Mouse (Mus musculus): ENCODE measurements at regions not wholly inside any gene's neighbourhood (a gene's known extent, or its start where the extent isn't known, plus 50 kb on each side); places are given as distances from the start of the nearest gene placed in this dataset.

DNA sequence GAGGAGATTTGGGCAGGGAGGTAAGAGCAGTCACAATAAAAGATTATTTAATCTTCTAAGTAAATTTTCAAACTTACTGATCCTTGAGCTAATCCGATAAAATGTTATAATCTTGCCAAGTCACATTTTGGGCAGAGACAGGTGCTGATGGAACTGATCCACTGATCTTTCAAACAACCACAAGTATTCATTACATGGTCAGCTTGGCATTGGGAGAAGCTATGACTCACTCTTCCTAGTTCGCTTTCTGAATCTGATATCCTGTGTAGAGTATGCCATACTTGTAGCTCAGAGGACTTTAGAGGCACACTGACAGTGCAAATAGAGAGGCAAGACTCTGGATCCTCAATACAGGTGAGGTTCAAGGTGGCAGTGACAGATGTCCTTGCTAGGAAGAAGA is 142.4 kb upstream of the Col1a2 start:
- Histone ChIP-seq H3K9me3 (ENCODE audit: control insufficient read depth, low read length) (no peaks in the 10 kb centered on the region), H3K27me3 (replicated peaks; ENCODE audit: control insufficient read depth, insufficient read depth, low read length) (no peaks in the 10 kb centered on the region), H3K4me2 (ENCODE audit: low read depth, low read length) (no peak overlapping the region), H3K4me1 (ENCODE audit: control insufficient read depth, insufficient read depth, low read length) (no peaks in the 10 kb centered on the region), H3K27ac (replicated peaks; ENCODE audit: low read depth, low read length) (no peak overlapping the region), H3K36me3 (ENCODE audit: control insufficient read depth, insufficient read depth, low read length) (no peaks in the 10 kb centered on the region), H3K9ac (ENCODE audit: low read depth, low read length) (no peak overlapping the region), H3K4me3 (ENCODE audit: low read depth, low read length) (no peak overlapping the region)
- 83% methylated on average over 2 of the region's 2 CpGs for WGBS
- no peak for ATAC-seq (ENCODE audit: low read depth)
- no peak for DNase-seq (ENCODE audit: low spot score)

GRCm38 (mm10) chr6:4375465-4376037 is 129.1 kb upstream of the Col1a2 start:
- Histone ChIP-seq H3K9me3 (ENCODE audit: control insufficient read depth, low read length) (no peaks in the 10 kb centered on the region), H3K4me2 (ENCODE audit: low read depth, low read length) (no peak overlapping the region), H3K27ac (replicated peaks; ENCODE audit: low read depth, low read length) (no peak overlapping the region), H3K27me3 (replicated peaks; ENCODE audit: control insufficient read depth, insufficient read depth, low read length) (no peaks in the 10 kb centered on the region), H3K9ac (ENCODE audit: low read depth, low read length) (no peak overlapping the region), H3K36me3 (ENCODE audit: control insufficient read depth, insufficient read depth, low read length) (no peaks in the 10 kb centered on the region), H3K4me3 (ENCODE audit: low read depth, low read length) (no peak overlapping the region), H3K4me1 (ENCODE audit: control insufficient read depth, insufficient read depth, low read length) (no peaks in the 10 kb centered on the region)
- WGBS, result 44% methylated on average over 12 of the region's 12 CpGs
- ATAC-seq (ENCODE audit: low read depth) (no peak), DNase-seq (ENCODE audit: low spot score) (peak; percentile 32)

GRCm38 (mm10) chr6:4396808-4397207 is 107.8 kb upstream of the Col1a2 start:
- H3K4me3 ChIP-seq (ENCODE audit: low read depth, low read length), result no peak overlapping the region
- ATAC-seq (ENCODE audit: low read depth) (no peak), DNase-seq (ENCODE audit: low spot score) (no peak)
- H3K9me3 ChIP-seq (ENCODE audit: control insufficient read depth, low read length), result no peaks in the 10 kb centered on the region
- WGBS, result 91% methylated on average over 7 of the region's 7 CpGs
- H3K4me2 ChIP-seq (ENCODE audit: low read depth, low read length), result no peak overlapping the region
- no peak overlapping the region for H3K9ac ChIP-seq (ENCODE audit: low read depth, low read length)
- H3K4me1 ChIP-seq (ENCODE audit: control insufficient read depth, insufficient read depth, low read length), result no peaks in the 10 kb centered on the region
- H3K27ac ChIP-seq (replicated peaks; ENCODE audit: low read depth, low read length), result no peak overlapping the region
- H3K27me3 ChIP-seq (replicated peaks; ENCODE audit: control insufficient read depth, insufficient read depth, low read length), result no peaks in the 10 kb centered on the region
- no peaks in the 10 kb centered on the region for H3K36me3 ChIP-seq (ENCODE audit: control insufficient read depth, insufficient read depth, low read length)

- Histone ChIP-seq H3K4me2 (ENCODE audit: low read depth, low read length) (no peak overlapping the region), H3K27me3 (replicated peaks; ENCODE audit: control insufficient read depth, insufficient read depth, low read length) (no peaks in the 10 kb centered on the region), H3K9me3 (ENCODE audit: control insufficient read depth, low read length) (no peaks in the 10 kb centered on the region), H3K27ac (replicated peaks; ENCODE audit: low read depth, low read length) (no peak overlapping the region), H3K4me1 (ENCODE audit: control insufficient read depth, insufficient read depth, low read length) (no peaks in the 10 kb centered on the region), H3K9ac (ENCODE audit: low read depth, low read length) (no peak overlapping the region), H3K4me3 (ENCODE audit: low read depth, low read length) (no peak overlapping the region), H3K36me3 (ENCODE audit: control insufficient read depth, insufficient read depth, low read length) (no peaks in the 10 kb centered on the region)
- 81% methylated on average over 16 of the region's 16 CpGs for WGBS
- ATAC-seq (ENCODE audit: low read depth) (no peak), DNase-seq (ENCODE audit: low spot score) (no peak)
Measured at GRCm38 (mm10) chr6:4397695-4398598, 106.7 kb upstream of the Col1a2 start.

DNA sequence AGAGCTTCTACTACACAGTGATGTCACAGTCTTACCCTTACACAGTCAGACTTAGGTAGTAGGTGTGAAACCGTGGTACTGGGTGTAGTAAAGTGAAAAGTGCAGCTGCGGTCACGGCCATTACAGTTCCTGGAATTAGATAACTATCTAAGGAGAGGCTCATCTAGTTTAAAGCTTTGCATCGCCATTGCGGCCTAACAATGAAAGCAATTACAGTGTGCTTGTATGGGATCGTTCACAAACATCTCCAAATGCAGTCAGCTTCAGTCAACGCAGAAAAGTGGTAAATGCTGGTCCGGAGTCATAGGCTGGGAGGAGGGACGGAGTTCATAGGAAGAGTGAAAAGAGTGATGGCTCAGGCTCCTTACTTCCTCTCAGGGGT is 106.0 kb upstream of the Col1a2 start:
- H3K4me1 ChIP-seq (ENCODE audit: control insufficient read depth, insufficient read depth, low read length), result no peaks in the 10 kb centered on the region
- ATAC-seq (ENCODE audit: low read depth) (no peak), DNase-seq (ENCODE audit: low spot score) (no peak)
- H3K27me3 ChIP-seq (replicated peaks; ENCODE audit: control insufficient read depth, insufficient read depth, low read length), result no peaks in the 10 kb centered on the region
- H3K4me2 ChIP-seq (ENCODE audit: low read depth, low read length), result no peak overlapping the region
- WGBS, result 80% methylated on average over 9 of the region's 9 CpGs
- H3K36me3 ChIP-seq (ENCODE audit: control insufficient read depth, insufficient read depth, low read length), result no peaks in the 10 kb centered on the region
- no peak overlapping the region for H3K27ac ChIP-seq (replicated peaks; ENCODE audit: low read depth, low read length)
- H3K4me3 ChIP-seq (ENCODE audit: low read depth, low read length), result no peak overlapping the region
- no peaks in the 10 kb centered on the region for H3K9me3 ChIP-seq (ENCODE audit: control insufficient read depth, low read length)
- no peak overlapping the region for H3K9ac ChIP-seq (ENCODE audit: low read depth, low read length)

DNA sequence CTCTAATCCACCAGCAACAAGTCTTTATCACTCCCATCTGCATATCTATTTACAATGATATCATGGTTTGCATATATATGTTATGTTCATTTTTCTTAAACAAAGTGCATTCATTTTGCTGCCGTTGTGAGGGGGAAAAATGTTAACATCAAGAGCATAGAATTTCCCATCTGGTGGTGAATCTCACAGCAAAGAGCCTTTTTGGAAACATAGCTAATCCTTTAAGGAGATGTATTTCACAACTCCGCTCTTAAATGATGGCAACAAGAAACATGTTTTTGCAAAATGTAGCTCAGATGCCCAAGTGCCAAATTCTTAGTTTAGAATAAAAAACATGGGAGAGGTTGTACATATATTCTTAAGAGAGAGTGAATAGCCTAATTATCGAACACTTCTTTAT is 99.3 kb upstream of the Col1a2 start:
- 77% methylated on average over 3 of the region's 3 CpGs for WGBS

DNA sequence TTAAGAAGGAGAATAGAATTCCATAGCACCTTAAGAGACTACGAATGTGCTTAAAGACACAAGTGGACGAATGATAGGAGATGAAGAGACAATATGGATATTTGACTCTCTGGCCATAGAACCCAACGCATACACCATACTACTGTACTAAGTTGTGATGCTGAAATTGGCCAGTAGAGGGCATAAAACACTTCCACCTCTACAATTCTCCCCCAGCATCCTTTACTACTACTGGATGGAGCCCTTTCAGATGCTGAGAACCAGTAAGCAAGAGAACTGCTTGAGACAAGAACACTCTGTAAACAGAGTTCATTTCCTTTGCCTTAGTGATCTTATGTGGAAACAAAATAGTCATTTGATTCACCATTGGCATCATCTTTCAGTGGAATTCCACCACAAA is 96.9 kb upstream of the Col1a2 start:
- Histone ChIP-seq H3K27ac (replicated peaks; ENCODE audit: low read depth, low read length) (no peak overlapping the region), H3K4me3 (ENCODE audit: low read depth, low read length) (no peak overlapping the region), H3K4me1 (ENCODE audit: control insufficient read depth, insufficient read depth, low read length) (no peaks in the 10 kb centered on the region), H3K27me3 (replicated peaks; ENCODE audit: control insufficient read depth, insufficient read depth, low read length) (no peaks in the 10 kb centered on the region), H3K9ac (ENCODE audit: low read depth, low read length) (no peak overlapping the region), H3K4me2 (ENCODE audit: low read depth, low read length) (no peak overlapping the region), H3K36me3 (ENCODE audit: control insufficient read depth, insufficient read depth, low read length) (no peaks in the 10 kb centered on the region), H3K9me3 (ENCODE audit: control insufficient read depth, low read length) (no peaks in the 10 kb centered on the region)
- DNase-seq (ENCODE audit: low spot score) (no peak), ATAC-seq (ENCODE audit: low read depth) (0 out of 2 replicates have a peak, but pooled peaks have one; percentile 44)
- 46% methylated on average over 3 of the region's 3 CpGs for WGBS

More for the DNA sequence above, 99.3 kb upstream of the Col1a2 start:
- no peaks in the 10 kb centered on the region for H3K36me3 ChIP-seq (ENCODE audit: control insufficient read depth, insufficient read depth, low read length)
- DNase-seq (ENCODE audit: low spot score) (no peak), ATAC-seq (ENCODE audit: low read depth) (no peak)
- H3K27ac ChIP-seq (replicated peaks; ENCODE audit: low read depth, low read length), result no peak overlapping the region
- H3K4me3 ChIP-seq (ENCODE audit: low read depth, low read length), result no peak overlapping the region
- H3K4me2 ChIP-seq (ENCODE audit: low read depth, low read length), result no peak overlapping the region
- no peaks in the 10 kb centered on the region for H3K9me3 ChIP-seq (ENCODE audit: control insufficient read depth, low read length)
- no peaks in the 10 kb centered on the region for H3K4me1 ChIP-seq (ENCODE audit: control insufficient read depth, insufficient read depth, low read length)
- no peak overlapping the region for H3K9ac ChIP-seq (ENCODE audit: low read depth, low read length)
- H3K27me3 ChIP-seq (replicated peaks; ENCODE audit: control insufficient read depth, insufficient read depth, low read length), result no peaks in the 10 kb centered on the region

- Histone ChIP-seq H3K9me3 (ENCODE audit: control insufficient read depth, low read length) (no peaks in the 10 kb centered on the region), H3K4me3 (ENCODE audit: low read depth, low read length) (no peak overlapping the region), H3K4me1 (ENCODE audit: control insufficient read depth, insufficient read depth, low read length) (peaks cover 4% of the 10 kb centered on the region; the same call in 1 of the 2 replicates), H3K36me3 (ENCODE audit: control insufficient read depth, insufficient read depth, low read length) (no peaks in the 10 kb centered on the region), H3K27ac (replicated peaks; ENCODE audit: low read depth, low read length) (no peak overlapping the region), H3K9ac (ENCODE audit: low read depth, low read length) (no peak overlapping the region), H3K4me2 (ENCODE audit: low read depth, low read length) (no peak overlapping the region), H3K27me3 (replicated peaks; ENCODE audit: control insufficient read depth, insufficient read depth, low read length) (no peaks in the 10 kb centered on the region)
- DNase-seq (ENCODE audit: low spot score), result no peak
- ATAC-seq (ENCODE audit: low read depth), result no peak
- WGBS, result 68% methylated on average over 3 of the region's 3 CpGs
Measured at GRCm38 (mm10) chr6:4413201-4413600, 91.4 kb upstream of the Col1a2 start.

- no peaks in the 10 kb centered on the region for H3K9me3 ChIP-seq (ENCODE audit: control insufficient read depth, low read length)
- ATAC-seq (ENCODE audit: low read depth) (no peak), DNase-seq (ENCODE audit: low spot score) (peak; percentile 42)
- H3K9ac ChIP-seq (ENCODE audit: low read depth, low read length), result no peak overlapping the region
- WGBS, result 51% methylated on average over 6 of the region's 6 CpGs
- no peak overlapping the region for H3K4me3 ChIP-seq (ENCODE audit: low read depth, low read length)
- H3K4me1 ChIP-seq (ENCODE audit: control insufficient read depth, insufficient read depth, low read length), result peaks cover 9% of the 10 kb centered on the region
- no peak overlapping the region for H3K27ac ChIP-seq (replicated peaks; ENCODE audit: low read depth, low read length)
- H3K4me2 ChIP-seq (ENCODE audit: low read depth, low read length), result no peak overlapping the region
- H3K36me3 ChIP-seq (ENCODE audit: control insufficient read depth, insufficient read depth, low read length), result no peaks in the 10 kb centered on the region
- H3K27me3 ChIP-seq (replicated peaks; ENCODE audit: control insufficient read depth, insufficient read depth, low read length), result no peaks in the 10 kb centered on the region
Measured at GRCm38 (mm10) chr6:4414166-4414565, 90.4 kb upstream of the Col1a2 start.
